Mouse (Mus musculus): ENCODE measurements at regions not wholly inside any gene's neighbourhood (a gene's known extent, or its start where the extent isn't known, plus 50 kb on each side); places are given as distances from the start of the nearest gene placed in this dataset.

DNA sequence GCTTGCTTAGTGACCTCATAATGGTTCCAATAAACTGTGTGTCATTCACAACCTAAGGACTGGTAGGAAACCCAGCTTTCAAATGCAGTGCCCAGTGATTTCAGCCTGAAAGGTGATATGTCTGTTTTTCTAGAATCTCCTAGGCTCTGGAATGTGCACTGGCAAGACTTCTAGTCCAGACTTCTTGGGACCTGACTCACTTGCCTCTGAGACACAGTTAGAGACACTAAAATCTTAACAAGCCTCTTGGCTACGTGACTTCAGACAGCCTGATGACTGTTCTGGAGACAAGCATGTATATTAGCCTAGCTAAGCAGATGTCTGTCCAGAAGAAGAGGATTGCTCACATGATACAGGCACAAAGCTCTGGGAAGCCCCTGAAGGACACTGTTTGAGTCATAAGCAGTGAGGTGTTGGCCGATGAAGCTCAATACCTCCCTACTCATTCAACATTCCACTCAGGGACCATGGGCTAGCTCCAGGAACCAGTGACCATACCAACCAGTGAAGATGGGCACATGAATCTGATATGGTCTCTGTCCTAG, 118.9 kb downstream of the Mtx3 start:
- TF ChIP-seq CTCF (IDR thresholded peaks at IDR 0.05; ENCODE audit: control insufficient read depth, insufficient read depth, insufficient replicate concordance, low read depth, low read length) (no peak), POLR2A (IDR thresholded peaks at IDR 0.05; ENCODE audit: control insufficient read depth, low read depth, low read length) (no peak)
